Mouse (Mus musculus) brain, embryonic 14.5 days (tissue): ENCODE data around the gene Fam117b. TPM values are rescaled to one million over a fixed set of nuclear protein-coding genes. Genes with fewer than 3 reads are reported as not detected.

ENCODE experiments used
- DNase-seq: peaks from one replicate; pipeline ENCODE4 v3.0.0-alpha.2; 2011; ENCODE audit warnings: low read depth
- CTCF ChIP-seq: fragments of 200-500 bp; IDR thresholded peaks from 2 replicates; pipeline ENCODE4 v1.5.1; 2012; ENCODE audit warnings: inconsistent platforms, mild to moderate bottlenecking, moderate library complexity, borderline replicate concordance; ENCODE audit not compliant: insufficient read depth, insufficient read length; ENCODE audit errors: extremely low read depth
- POLR2A ChIP-seq: fragments of 200-500 bp; IDR thresholded peaks from 2 replicates; pipeline ENCODE4 v1.6.1; 2012; ENCODE audit warnings: mild to moderate bottlenecking, inconsistent platforms, borderline replicate concordance; ENCODE audit not compliant: poor library complexity, insufficient read depth, insufficient read length, severe bottlenecking; ENCODE audit errors: extremely low read depth
- polyA plus RNA-seq: library from polyadenylated mRNA; depleted of rRNA; stranded (reverse); fragments of >200 nt; gene quantifications from 2 replicates; pipeline ENCODE4 v1.2.3, GENCODE M21; 2012

Fam117b gene
- polyA plus RNA-seq, 1 experiment: 71.0 TPM

GRCm38 (mm10) chr1:59941063-59941462 is 28.3 kb downstream of the Fam117b start:
- DNase-seq: no peak
- TF ChIP-seq POLR2A: no peak
- no peak for TF ChIP-seq CTCF

GRCm38 (mm10) chr1:59942057-59942790 is 29.4 kb downstream of the Fam117b start:
- no peak for DNase-seq
- no peak for TF ChIP-seq CTCF
- no peak for TF ChIP-seq POLR2A

- DNase-seq: no peak
- no peak for TF ChIP-seq CTCF
- TF ChIP-seq POLR2A: no peak
These were observed 31.0 kb downstream of the Fam117b start for GRCm38 (mm10) chr1:59943825-59944224.

- TF ChIP-seq CTCF: no peak
- TF ChIP-seq POLR2A: no peak
- DNase-seq: no peak
These were observed 33.2 kb downstream of the Fam117b start for GRCm38 (mm10) chr1:59945969-59946368.

GRCm38 (mm10) chr1:59947509-59947908 is 34.7 kb downstream of the Fam117b start:
- no peak for TF ChIP-seq CTCF
- TF ChIP-seq POLR2A: no peak
- DNase-seq: no peak

GRCm38 (mm10) chr1:59957206-59957605 is 44.4 kb downstream of the Fam117b start:
- TF ChIP-seq CTCF (no peak), POLR2A (no peak)
- no peak for DNase-seq

- DNase-seq: no peak
- TF ChIP-seq POLR2A (no peak), CTCF (no peak)
These were observed 47.1 kb downstream of the Fam117b start for GRCm38 (mm10) chr1:59959941-59960340.

- DNase-seq: no peak
- no peak for TF ChIP-seq POLR2A
- TF ChIP-seq CTCF: no peak
These were observed 53.5 kb downstream of the Fam117b start for GRCm38 (mm10) chr1:59966171-59966785.

GRCm38 (mm10) chr1:59967291-59967690 is 54.5 kb downstream of the Fam117b start:
- peak; percentile 39 for DNase-seq
- peak; percentile 48; the same call in 1 of the 2 replicates for TF ChIP-seq CTCF
- TF ChIP-seq POLR2A: no peak

GRCm38 (mm10) chr1:59986626-59987025 is 73.8 kb downstream of the Fam117b start:
- TF ChIP-seq CTCF (no peak), POLR2A (no peak)
- no peak for DNase-seq

- peak; percentile 34 for DNase-seq
- TF ChIP-seq POLR2A (no peak), CTCF (no peak)
These were observed 74.7 kb downstream of the Fam117b start for GRCm38 (mm10) chr1:59987399-59988040.

GRCm38 (mm10) chr1:59995646-59996045 is 82.8 kb downstream of the Fam117b start:
- no peak for DNase-seq
- TF ChIP-seq CTCF (no peak), POLR2A (no peak)

GRCm38 (mm10) chr1:59997352-59997751 is 84.5 kb downstream of the Fam117b start:
- DNase-seq: no peak

More at GRCm38 (mm10) chr1:59997352-59997751, 84.5 kb downstream of the Fam117b start:
- TF ChIP-seq POLR2A (no peak), CTCF (no peak)
